Mouse (Mus musculus): ENCODE data around the gene Ank3. TPM values are rescaled to one million over a fixed set of nuclear protein-coding genes. Genes with fewer than 3 reads are reported as not detected.

Ank3 gene
- polyA plus RNA-seq, 1 experiment from 2014 or later, result 86.7 TPM

DNA sequence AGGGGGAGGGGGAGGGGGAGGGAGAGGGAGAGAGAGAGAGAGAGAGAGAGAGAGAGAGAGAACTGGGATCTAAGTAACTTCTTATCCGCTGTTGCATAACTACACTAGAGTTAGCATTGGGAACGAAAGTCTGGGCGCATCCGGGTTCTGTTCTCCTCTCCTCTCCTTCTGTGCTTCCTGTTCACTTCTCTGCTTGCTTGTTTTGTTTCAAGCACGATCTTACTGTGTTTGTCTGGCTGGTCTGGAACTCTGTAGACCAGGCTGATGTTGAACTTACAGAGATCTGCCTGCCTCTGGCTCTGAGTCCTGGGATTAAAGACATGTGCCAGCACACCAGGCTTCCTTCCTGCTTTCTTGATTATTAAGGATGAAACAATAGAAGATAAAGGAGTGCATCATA lies 519.1 kb downstream of the Ank3 start:
- Histone ChIP-seq H3K4me2 (ENCODE audit: low read length) (no peak overlapping the region), H3K9ac (ENCODE audit: low read depth, low read length) (no peak overlapping the region), H3K4me1 (ENCODE audit: control insufficient read depth, insufficient read depth, low read length) (no peaks in the 10 kb centered on the region), H3K27ac (ENCODE audit: low read length) (no peak overlapping the region), H3K27me3 (ENCODE audit: control insufficient read depth, insufficient read depth, low read depth, low read length) (no peaks in the 10 kb centered on the region), H3K9me3 (replicated peaks; ENCODE audit: control insufficient read depth, low read length, poor library complexity, severe bottlenecking) (no peaks in the 10 kb centered on the region), H3K4me3 (ENCODE audit: low read depth, low read length) (no peak overlapping the region), H3K36me3 (ENCODE audit: control insufficient read depth, insufficient read depth, low read length) (no peaks in the 10 kb centered on the region)
- 92% methylated on average over 5 of the region's 5 CpGs for WGBS
- ATAC-seq, result no peak

GRCm38 (mm10) chr10:69918461-69919151 lies 520.0 kb downstream of the Ank3 start:
- WGBS, result 92% methylated on average over 6 of the region's 6 CpGs
- no peaks in the 10 kb centered on the region for H3K27me3 ChIP-seq (ENCODE audit: control insufficient read depth, insufficient read depth, low read depth, low read length)
- no peaks in the 10 kb centered on the region for H3K9me3 ChIP-seq (replicated peaks; ENCODE audit: control insufficient read depth, low read length, poor library complexity, severe bottlenecking)
- no peaks in the 10 kb centered on the region for H3K36me3 ChIP-seq (ENCODE audit: control insufficient read depth, insufficient read depth, low read length)
- no peaks in the 10 kb centered on the region for H3K4me1 ChIP-seq (ENCODE audit: control insufficient read depth, insufficient read depth, low read length)
- ATAC-seq, result no peak
- no peak overlapping the region for H3K9ac ChIP-seq (ENCODE audit: low read depth, low read length)
- H3K27ac ChIP-seq (ENCODE audit: low read length), result no peak overlapping the region
- H3K4me3 ChIP-seq (ENCODE audit: low read depth, low read length), result no peak overlapping the region
- H3K4me2 ChIP-seq (ENCODE audit: low read length), result no peak overlapping the region

DNA sequence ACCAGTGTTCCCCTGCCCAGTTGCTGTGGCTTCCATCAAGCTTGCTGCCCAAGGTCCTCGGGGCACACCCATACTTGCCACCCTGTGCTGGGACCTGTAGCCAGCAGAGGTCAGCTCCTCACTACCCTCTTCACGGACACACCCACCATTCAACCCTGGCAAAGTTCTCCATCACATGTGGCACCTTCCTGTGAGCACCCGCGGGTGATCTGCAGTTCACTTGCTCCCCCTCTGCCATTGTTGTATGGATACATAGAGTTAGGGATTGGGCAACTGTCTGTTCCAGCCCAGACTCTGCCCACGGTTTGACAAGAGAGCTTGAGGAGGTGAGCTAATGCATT lies 520.5 kb downstream of the Ank3 start:
- no peaks in the 10 kb centered on the region for H3K4me1 ChIP-seq (ENCODE audit: control insufficient read depth, insufficient read depth, low read length)
- H3K4me3 ChIP-seq (ENCODE audit: low read depth, low read length), result no peak overlapping the region
- ATAC-seq, result no peak
- no peaks in the 10 kb centered on the region for H3K9me3 ChIP-seq (replicated peaks; ENCODE audit: control insufficient read depth, low read length, poor library complexity, severe bottlenecking)
- H3K36me3 ChIP-seq (ENCODE audit: control insufficient read depth, insufficient read depth, low read length), result no peaks in the 10 kb centered on the region
- no peak overlapping the region for H3K27ac ChIP-seq (ENCODE audit: low read length)
- no peak overlapping the region for H3K4me2 ChIP-seq (ENCODE audit: low read length)
- H3K27me3 ChIP-seq (ENCODE audit: control insufficient read depth, insufficient read depth, low read depth, low read length), result no peaks in the 10 kb centered on the region
- WGBS, result 87% methylated on average over 5 of the region's 5 CpGs
- no peak overlapping the region for H3K9ac ChIP-seq (ENCODE audit: low read depth, low read length)

DNA sequence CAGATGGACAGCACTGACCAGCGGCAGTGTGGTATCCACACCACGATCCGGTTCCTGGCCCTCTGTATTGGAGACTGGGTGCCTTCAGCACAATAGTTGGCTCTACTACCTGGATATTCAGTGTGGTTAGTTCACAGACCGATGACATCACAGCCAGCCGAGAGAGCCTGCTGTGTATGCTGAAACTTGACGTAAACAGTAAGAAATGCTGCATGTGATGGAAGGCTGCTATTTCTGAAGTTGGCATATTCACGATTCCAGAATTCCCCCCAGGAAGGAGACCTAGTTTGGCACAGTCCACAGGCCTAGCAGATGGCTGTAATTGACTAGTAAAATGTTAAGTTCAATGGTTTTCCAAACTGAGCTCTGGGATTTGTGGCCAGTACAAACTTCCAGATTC lies 521.2 kb downstream of the Ank3 start:
- no peak overlapping the region for H3K9ac ChIP-seq (ENCODE audit: low read depth, low read length)
- H3K4me2 ChIP-seq (ENCODE audit: low read length), result no peak overlapping the region
- H3K27me3 ChIP-seq (ENCODE audit: control insufficient read depth, insufficient read depth, low read depth, low read length), result no peaks in the 10 kb centered on the region
- ATAC-seq, result no peak
- H3K4me3 ChIP-seq (ENCODE audit: low read depth, low read length), result no peak overlapping the region
- 91% methylated on average over 7 of the region's 7 CpGs for WGBS
- H3K4me1 ChIP-seq (ENCODE audit: control insufficient read depth, insufficient read depth, low read length), result peaks cover 4% of the 10 kb centered on the region; the same call in 1 of the 2 replicates
- H3K36me3 ChIP-seq (ENCODE audit: control insufficient read depth, insufficient read depth, low read length), result no peaks in the 10 kb centered on the region
- H3K9me3 ChIP-seq (replicated peaks; ENCODE audit: control insufficient read depth, low read length, poor library complexity, severe bottlenecking), result no peaks in the 10 kb centered on the region
- H3K27ac ChIP-seq (ENCODE audit: low read length), result no peak overlapping the region

DNA sequence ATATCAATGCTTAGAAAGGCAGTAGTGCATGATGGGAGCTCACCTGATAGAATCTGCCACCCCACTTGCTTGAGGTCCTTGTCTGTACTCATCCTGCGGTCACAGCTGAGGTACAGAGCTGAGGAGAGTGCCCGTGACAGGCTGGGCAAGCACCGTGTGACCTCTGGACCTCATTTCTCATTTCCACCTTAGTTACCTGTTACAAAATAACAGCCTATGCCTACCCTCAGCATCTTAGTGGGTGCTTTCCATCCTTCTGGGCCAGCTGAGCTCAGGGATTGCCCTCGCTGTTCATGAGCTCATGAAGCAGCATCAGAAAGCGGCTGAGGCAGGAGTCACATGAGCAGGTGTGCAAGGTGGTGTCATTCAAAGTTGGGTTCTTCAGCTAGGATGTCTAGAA lies 523.5 kb downstream of the Ank3 start:
- Histone ChIP-seq H3K9me3 (replicated peaks; ENCODE audit: control insufficient read depth, low read length, poor library complexity, severe bottlenecking) (no peaks in the 10 kb centered on the region), H3K4me3 (ENCODE audit: low read depth, low read length) (no peak overlapping the region), H3K36me3 (ENCODE audit: control insufficient read depth, insufficient read depth, low read length) (no peaks in the 10 kb centered on the region), H3K4me1 (ENCODE audit: control insufficient read depth, insufficient read depth, low read length) (peaks cover 6% of the 10 kb centered on the region; the same call in 1 of the 2 replicates), H3K4me2 (ENCODE audit: low read length) (no peak overlapping the region), H3K27ac (ENCODE audit: low read length) (no peak overlapping the region), H3K27me3 (ENCODE audit: control insufficient read depth, insufficient read depth, low read depth, low read length) (no peaks in the 10 kb centered on the region), H3K9ac (ENCODE audit: low read depth, low read length) (no peak overlapping the region)
- WGBS, result 93% methylated on average over 5 of the region's 5 CpGs
- no peak for ATAC-seq

- Histone ChIP-seq H3K4me3 (ENCODE audit: low read depth, low read length) (no peak overlapping the region), H3K9me3 (replicated peaks; ENCODE audit: control insufficient read depth, low read length, poor library complexity, severe bottlenecking) (no peaks in the 10 kb centered on the region), H3K36me3 (ENCODE audit: control insufficient read depth, insufficient read depth, low read length) (no peaks in the 10 kb centered on the region), H3K27ac (ENCODE audit: low read length) (no peak overlapping the region), H3K27me3 (ENCODE audit: control insufficient read depth, insufficient read depth, low read depth, low read length) (no peaks in the 10 kb centered on the region), H3K4me2 (ENCODE audit: low read length) (no peak overlapping the region), H3K9ac (ENCODE audit: low read depth, low read length) (no peak overlapping the region), H3K4me1 (ENCODE audit: control insufficient read depth, insufficient read depth, low read length) (peaks cover 6% of the 10 kb centered on the region; the same call in 1 of the 2 replicates)
- WGBS, result 13% methylated on average over 8 of the region's 8 CpGs
- ATAC-seq, result no peak
These were observed 525.2 kb downstream of the Ank3 start for GRCm38 (mm10) chr10:69923801-69924200.

DNA sequence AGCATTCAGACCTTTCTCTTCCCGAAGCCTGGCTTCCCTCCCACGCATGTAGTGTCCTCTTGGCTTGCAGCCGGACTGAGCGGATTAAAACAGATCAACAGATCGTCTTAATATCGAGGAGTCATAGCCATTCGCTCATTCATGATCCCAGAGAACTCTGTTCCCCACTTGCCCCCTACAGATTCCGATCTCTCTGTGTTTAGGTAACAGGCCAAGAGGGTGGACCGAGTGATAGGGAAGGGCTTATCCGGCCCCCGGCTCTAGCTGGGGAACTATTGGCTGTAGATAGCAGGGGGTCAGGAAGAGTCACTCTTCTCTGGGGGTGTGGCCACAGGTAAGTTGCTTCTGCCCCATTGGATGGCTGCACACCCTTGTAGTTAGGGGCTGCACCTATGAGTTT lies 525.7 kb downstream of the Ank3 start:
- no peaks in the 10 kb centered on the region for H3K9me3 ChIP-seq (replicated peaks; ENCODE audit: control insufficient read depth, low read length, poor library complexity, severe bottlenecking)
- no peak overlapping the region for H3K4me3 ChIP-seq (ENCODE audit: low read depth, low read length)
- 7% methylated on average over 11 of the region's 11 CpGs for WGBS
- no peaks in the 10 kb centered on the region for H3K27me3 ChIP-seq (ENCODE audit: control insufficient read depth, insufficient read depth, low read depth, low read length)
- no peak overlapping the region for H3K9ac ChIP-seq (ENCODE audit: low read depth, low read length)
- peaks cover 6% of the 10 kb centered on the region; the same call in 1 of the 2 replicates for H3K4me1 ChIP-seq (ENCODE audit: control insufficient read depth, insufficient read depth, low read length)
- H3K4me2 ChIP-seq (ENCODE audit: low read length), result peak overlapping the region; percentile 31; the same call in 1 of the 2 replicates
- no peak for ATAC-seq
- H3K36me3 ChIP-seq (ENCODE audit: control insufficient read depth, insufficient read depth, low read length), result no peaks in the 10 kb centered on the region
- H3K27ac ChIP-seq (ENCODE audit: low read length), result no peak overlapping the region

DNA sequence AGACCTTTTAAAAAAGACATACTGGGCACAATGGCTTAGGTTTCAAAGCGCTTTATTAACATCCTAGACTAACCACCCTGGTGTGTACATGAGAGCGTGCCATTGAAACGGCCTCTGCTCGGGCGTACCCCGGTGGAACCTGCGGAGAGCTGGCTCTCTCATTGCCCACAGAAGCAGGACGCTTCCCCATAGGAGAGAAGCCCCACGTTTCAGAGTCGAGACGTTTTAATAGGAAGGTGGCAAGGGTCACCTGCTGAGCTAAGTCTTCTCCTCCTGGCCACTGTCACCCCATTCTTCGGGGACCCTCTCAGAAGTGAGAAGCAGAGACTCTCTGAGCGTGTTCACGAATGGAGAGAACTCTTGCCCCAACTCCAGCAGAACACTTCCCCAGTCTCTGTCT lies 526.3 kb downstream of the Ank3 start:
- Histone ChIP-seq H3K36me3 (ENCODE audit: control insufficient read depth, insufficient read depth, low read length) (no peaks in the 10 kb centered on the region), H3K27ac (ENCODE audit: low read length) (no peak overlapping the region), H3K9ac (ENCODE audit: low read depth, low read length) (no peak overlapping the region), H3K9me3 (replicated peaks; ENCODE audit: control insufficient read depth, low read length, poor library complexity, severe bottlenecking) (no peaks in the 10 kb centered on the region), H3K4me3 (ENCODE audit: low read depth, low read length) (no peak overlapping the region), H3K4me1 (ENCODE audit: control insufficient read depth, insufficient read depth, low read length) (peaks cover 6% of the 10 kb centered on the region; the same call in 1 of the 2 replicates), H3K4me2 (ENCODE audit: low read length) (peak overlapping the region; percentile 1; the same call in 1 of the 2 replicates), H3K27me3 (ENCODE audit: control insufficient read depth, insufficient read depth, low read depth, low read length) (no peaks in the 10 kb centered on the region)
- no peak for ATAC-seq
- WGBS, result 7% methylated on average over 14 of the region's 14 CpGs

DNA sequence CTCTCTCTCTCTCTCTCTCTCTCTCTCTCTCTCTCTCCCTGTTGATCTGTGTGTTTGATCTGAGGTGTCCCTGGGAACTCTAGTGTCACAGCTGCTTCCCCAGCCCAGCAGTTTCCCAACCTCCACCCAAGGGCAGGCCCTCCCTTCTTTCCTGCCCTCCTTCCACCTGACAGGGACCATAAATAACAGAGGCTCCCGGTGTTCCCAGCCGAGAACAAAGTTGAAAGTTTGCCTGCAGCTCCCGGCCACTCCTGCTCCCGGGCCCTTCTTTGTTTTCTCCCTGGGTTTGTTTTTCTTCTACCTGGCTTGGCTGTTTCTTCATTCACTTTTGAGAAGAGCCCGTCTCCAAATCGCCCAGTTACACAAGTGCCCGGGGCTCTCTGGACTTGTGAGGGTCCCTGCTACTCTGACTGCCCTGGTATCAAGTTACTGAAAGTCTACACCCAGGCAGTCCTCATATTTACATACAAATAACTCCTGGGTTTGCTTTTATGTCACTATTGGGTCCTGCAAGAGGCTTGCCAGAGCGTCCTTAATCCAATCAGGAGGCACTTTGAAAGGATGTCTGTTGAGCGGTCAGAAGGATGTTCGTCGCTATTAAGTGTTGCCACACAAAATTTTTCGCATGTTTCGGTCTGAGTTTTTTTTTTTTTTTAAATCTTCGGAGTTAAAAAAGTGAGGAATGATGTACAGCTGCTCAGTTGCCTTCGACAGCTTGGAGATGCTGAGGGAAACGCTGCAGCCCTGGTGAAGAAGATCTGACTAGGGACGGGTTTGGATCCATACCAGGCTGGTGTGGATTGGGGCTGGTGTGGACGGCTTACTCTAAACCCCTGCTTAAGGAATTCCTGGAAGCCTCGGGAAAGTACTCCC lies 526.9 kb downstream of the Ank3 start:
- H3K27me3 ChIP-seq (ENCODE audit: control insufficient read depth, insufficient read depth, low read depth, low read length), result no peaks in the 10 kb centered on the region
- H3K27ac ChIP-seq (ENCODE audit: low read length), result no peak overlapping the region
- ATAC-seq, result no peak
- 7% methylated on average over 19 of the region's 19 CpGs for WGBS
- peaks cover 6% of the 10 kb centered on the region; the same call in 1 of the 2 replicates for H3K4me1 ChIP-seq (ENCODE audit: control insufficient read depth, insufficient read depth, low read length)
- H3K4me3 ChIP-seq (ENCODE audit: low read depth, low read length), result no peak overlapping the region
- H3K4me2 ChIP-seq (ENCODE audit: low read length), result peak overlapping the region; percentile 36
- no peak overlapping the region for H3K9ac ChIP-seq (ENCODE audit: low read depth, low read length)
- no peaks in the 10 kb centered on the region for H3K9me3 ChIP-seq (replicated peaks; ENCODE audit: control insufficient read depth, low read length, poor library complexity, severe bottlenecking)
- H3K36me3 ChIP-seq (ENCODE audit: control insufficient read depth, insufficient read depth, low read length), result no peaks in the 10 kb centered on the region
